Mouse (Mus musculus): ENCODE measurements around the gene Rnf224. TPM values are rescaled to one million over a fixed set of nuclear protein-coding genes. Genes with fewer than 3 reads are reported as not detected.

The Rnf224 gene
- polyA plus RNA-seq, 1 experiment = 0.06 TPM

- Histone ChIP-seq H3K27me3 (replicated peaks; ENCODE audit: control insufficient read depth, insufficient read depth, low read length) (no peaks in the 10 kb centered on the region), H3K27ac (ENCODE audit: insufficient read depth, low read depth, low read length) (no peak within 1 kb of the TSS), H3K4me3 (ENCODE audit: insufficient read depth, low read depth, low read length) (no peak within 1 kb of the TSS), H3K36me3 (ENCODE audit: control insufficient read depth, insufficient read depth, low read length) (no peaks in the 10 kb centered on the region), H3K4me1 (ENCODE audit: control insufficient read depth, insufficient read depth, low read length) (peaks cover 7% of the 10 kb centered on the region)
- TF ChIP-seq CTCF (conservative IDR thresholded peaks at IDR 0.05; ENCODE audit: insufficient read depth, insufficient read length, low read depth, low read length) (no peak), POLR2A (IDR thresholded peaks at IDR 0.05; ENCODE audit: low read depth, low read length) (no peak)
- no peak for DNase-seq
Measured at GRCm38 (mm10) chr2:25218445-25218844, 18.1 kb downstream of the Rnf224 start, which contains the start of gene Fam166a. TSS of gene Fam166a (plus strand) at chr2:25218745.

DNA sequence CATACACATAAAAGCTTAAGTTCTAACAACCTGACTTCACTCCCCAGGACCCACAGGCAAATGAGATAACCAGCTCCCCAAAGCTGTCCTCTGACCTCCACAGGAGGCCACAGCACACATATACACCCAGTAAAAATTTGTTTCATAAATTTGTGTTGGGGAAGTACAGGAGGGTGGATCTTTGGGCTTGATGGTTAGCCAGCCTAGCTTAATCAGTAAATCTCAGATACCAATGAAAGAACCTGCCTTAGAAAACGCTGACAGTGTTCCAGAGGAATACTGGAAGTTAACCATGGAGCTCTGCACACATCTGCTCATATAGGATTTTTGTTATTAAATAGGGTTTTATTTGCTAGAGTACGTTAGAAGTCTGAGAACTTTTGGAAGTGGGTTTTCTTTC, 18.9 kb downstream of the Rnf224 start:
- DNase-seq = peak; percentile 71
- H3K36me3 ChIP-seq (ENCODE audit: control insufficient read depth, insufficient read depth, low read length) = no peaks in the 10 kb centered on the region
- TF ChIP-seq CTCF (conservative IDR thresholded peaks at IDR 0.05; ENCODE audit: insufficient read depth, insufficient read length, low read depth, low read length) (no peak), POLR2A (IDR thresholded peaks at IDR 0.05; ENCODE audit: low read depth, low read length) (no peak)
- H3K27ac ChIP-seq (ENCODE audit: insufficient read depth, low read depth, low read length) = no peak overlapping the region
- peaks cover 7% of the 10 kb centered on the region for H3K4me1 ChIP-seq (ENCODE audit: control insufficient read depth, insufficient read depth, low read length)
- H3K4me3 ChIP-seq (ENCODE audit: insufficient read depth, low read depth, low read length) = no peak overlapping the region
- no peaks in the 10 kb centered on the region for H3K27me3 ChIP-seq (replicated peaks; ENCODE audit: control insufficient read depth, insufficient read depth, low read length)
- 42% methylated on average over 2 of the region's 2 CpGs for WGBS

DNA sequence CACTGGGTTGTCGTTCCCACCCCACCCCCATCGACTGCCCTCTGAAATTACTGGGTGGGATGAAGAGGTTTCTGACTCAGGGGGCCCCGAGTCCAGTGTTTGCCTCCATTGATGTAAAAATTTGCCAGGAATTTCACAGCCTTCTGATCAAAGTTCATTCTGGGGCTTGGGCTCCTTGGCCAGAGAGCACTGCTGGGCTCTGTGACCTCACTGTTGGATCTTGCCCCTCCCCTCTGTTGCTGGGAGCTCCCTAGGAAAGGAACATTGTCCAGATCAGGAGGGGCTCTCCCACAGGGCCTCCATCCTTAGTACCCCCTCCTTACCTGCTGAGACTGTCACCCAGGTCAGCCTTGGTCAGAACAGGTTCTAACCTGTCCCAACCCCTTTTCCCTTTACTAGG, 22.1 kb downstream of the Rnf224 start, which contains the start of gene Stpg3:
Stpg3 (minus strand) TSS at position 194 of the 400 bp plus-strand sequence.
- DNase-seq = peak; percentile 84
- TF ChIP-seq POLR2A (IDR thresholded peaks at IDR 0.05; ENCODE audit: low read depth, low read length) (no peak), CTCF (conservative IDR thresholded peaks at IDR 0.05; ENCODE audit: insufficient read depth, insufficient read length, low read depth, low read length) (no peak)
- peaks cover 22% of the 10 kb centered on the region for H3K4me1 ChIP-seq (ENCODE audit: control insufficient read depth, insufficient read depth, low read length)
- no peaks in the 10 kb centered on the region for H3K36me3 ChIP-seq (ENCODE audit: control insufficient read depth, insufficient read depth, low read length)
- no peak within 1 kb of the TSS for H3K4me3 ChIP-seq (ENCODE audit: insufficient read depth, low read depth, low read length)
- no peaks in the 10 kb centered on the region for H3K27me3 ChIP-seq (replicated peaks; ENCODE audit: control insufficient read depth, insufficient read depth, low read length)
- 42% methylated on average over 3 of the region's 3 CpGs for WGBS
- H3K27ac ChIP-seq (ENCODE audit: insufficient read depth, low read depth, low read length) = peak within 1 kb of the TSS; percentile 3; the same call in 1 of the 2 replicates

DNA sequence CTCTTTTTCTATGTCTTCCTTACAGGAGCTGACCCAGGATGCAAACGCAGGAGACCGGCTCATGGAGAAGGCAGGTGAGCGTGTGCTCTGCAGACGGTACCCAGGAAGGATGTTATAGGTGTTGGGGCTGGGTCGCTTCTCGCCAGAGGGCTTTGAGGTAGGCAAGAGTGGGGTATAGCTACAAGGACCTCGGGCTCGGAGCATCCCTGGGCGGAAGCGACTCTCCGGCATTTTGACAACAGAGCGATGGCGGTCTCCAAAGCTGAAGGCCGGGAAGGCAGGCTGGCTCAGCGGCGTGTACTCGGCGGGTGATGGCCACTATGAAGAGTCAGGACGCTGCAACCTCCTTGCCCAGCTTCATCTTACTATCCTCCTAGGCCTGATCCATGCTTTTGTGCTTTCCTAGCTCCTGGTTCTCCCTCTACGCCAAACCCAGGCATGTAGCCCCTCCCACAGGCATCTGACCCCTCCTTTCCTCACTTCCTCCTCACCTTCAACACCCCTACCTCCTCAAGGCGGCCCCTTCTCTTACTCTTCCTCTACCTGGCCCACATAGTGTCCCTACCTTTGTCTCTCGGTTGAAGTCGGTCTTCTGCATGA, 23.2 kb downstream of the Rnf224 start:
- Histone ChIP-seq H3K4me1 (ENCODE audit: control insufficient read depth, insufficient read depth, low read length) (peaks cover 22% of the 10 kb centered on the region), H3K27me3 (replicated peaks; ENCODE audit: control insufficient read depth, insufficient read depth, low read length) (no peaks in the 10 kb centered on the region), H3K36me3 (ENCODE audit: control insufficient read depth, insufficient read depth, low read length) (no peaks in the 10 kb centered on the region), H3K27ac (ENCODE audit: insufficient read depth, low read depth, low read length) (no peak overlapping the region), H3K4me3 (ENCODE audit: insufficient read depth, low read depth, low read length) (no peak overlapping the region)
- 74% methylated on average over 23 of the region's 23 CpGs for WGBS
- no peak for TF ChIP-seq CTCF (conservative IDR thresholded peaks at IDR 0.05; ENCODE audit: insufficient read depth, insufficient read length, low read depth, low read length)
- TF ChIP-seq POLR2A (IDR thresholded peaks at IDR 0.05; ENCODE audit: low read depth, low read length) = no peak
- no peak for DNase-seq

- H3K27me3 ChIP-seq (replicated peaks; ENCODE audit: control insufficient read depth, insufficient read depth, low read length) = no peaks in the 10 kb centered on the region
- WGBS = under 1% methylated on average over 44 of the region's 44 CpGs
- peak within 1 kb of the TSS; percentile 95 for H3K4me3 ChIP-seq (ENCODE audit: insufficient read depth, low read depth, low read length)
- H3K27ac ChIP-seq (ENCODE audit: insufficient read depth, low read depth, low read length) = peak within 1 kb of the TSS; percentile 92
- DNase-seq = peak; percentile 95
- peaks cover 31% of the 10 kb centered on the region for H3K4me1 ChIP-seq (ENCODE audit: control insufficient read depth, insufficient read depth, low read length)
- TF ChIP-seq POLR2A (IDR thresholded peaks at IDR 0.05; ENCODE audit: low read depth, low read length) (peak; percentile 43), CTCF (conservative IDR thresholded peaks at IDR 0.05; ENCODE audit: insufficient read depth, insufficient read length, low read depth, low read length) (no peak)
- no peaks in the 10 kb centered on the region for H3K36me3 ChIP-seq (ENCODE audit: control insufficient read depth, insufficient read depth, low read length)
Measured at GRCm38 (mm10) chr2:25211121-25211670, 25.4 kb downstream of the Rnf224 start, which contains the start of gene Nelfb. TSS of gene Nelfb (minus strand) at chr2:25211489.

GRCm38 (mm10) chr2:25210686-25211085, 25.9 kb downstream of the Rnf224 start:
- DNase-seq = no peak
- H3K4me1 ChIP-seq (ENCODE audit: control insufficient read depth, insufficient read depth, low read length) = peaks cover 31% of the 10 kb centered on the region
- H3K27me3 ChIP-seq (replicated peaks; ENCODE audit: control insufficient read depth, insufficient read depth, low read length) = no peaks in the 10 kb centered on the region
- no peak for TF ChIP-seq CTCF (conservative IDR thresholded peaks at IDR 0.05; ENCODE audit: insufficient read depth, insufficient read length, low read depth, low read length)
- no peak for TF ChIP-seq POLR2A (IDR thresholded peaks at IDR 0.05; ENCODE audit: low read depth, low read length)
- peak overlapping the region; percentile 92 for H3K27ac ChIP-seq (ENCODE audit: insufficient read depth, low read depth, low read length)
- H3K36me3 ChIP-seq (ENCODE audit: control insufficient read depth, insufficient read depth, low read length) = no peaks in the 10 kb centered on the region
- peak overlapping the region; percentile 95 for H3K4me3 ChIP-seq (ENCODE audit: insufficient read depth, low read depth, low read length)
- WGBS = under 1% methylated on average over 24 of the region's 24 CpGs

DNA sequence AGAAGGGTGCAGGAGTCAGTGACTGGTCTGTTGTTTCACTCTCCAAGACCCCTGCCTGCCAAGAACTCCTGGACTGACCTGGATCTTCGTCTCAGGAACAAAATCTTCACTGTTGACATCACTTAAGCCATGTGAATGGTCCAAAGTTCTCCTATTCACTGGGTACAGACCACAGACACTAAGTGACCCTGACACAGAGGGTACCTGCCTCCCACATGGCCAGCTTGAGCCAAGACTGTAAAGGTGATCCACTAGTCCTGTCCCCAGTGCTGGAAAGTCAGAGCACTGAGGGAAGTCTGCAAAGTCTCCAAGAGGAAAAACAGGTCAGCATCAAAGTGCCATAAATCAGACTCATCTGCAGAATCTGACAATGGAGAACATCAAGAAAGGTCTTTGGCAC, 29.0 kb downstream of the Rnf224 start:
- peak; percentile 55 for DNase-seq
- no peak for TF ChIP-seq POLR2A (IDR thresholded peaks at IDR 0.05; ENCODE audit: low read depth, low read length)
- TF ChIP-seq CTCF (conservative IDR thresholded peaks at IDR 0.05; ENCODE audit: insufficient read depth, insufficient read length, low read depth, low read length) = no peak
- 44% methylated on average over 1 of the region's 1 CpGs for WGBS

More for the DNA sequence above, 29.0 kb downstream of the Rnf224 start:
- H3K27me3 ChIP-seq (replicated peaks; ENCODE audit: control insufficient read depth, insufficient read depth, low read length) = no peaks in the 10 kb centered on the region
- H3K27ac ChIP-seq (ENCODE audit: insufficient read depth, low read depth, low read length) = no peak overlapping the region
- H3K4me3 ChIP-seq (ENCODE audit: insufficient read depth, low read depth, low read length) = no peak overlapping the region
- H3K36me3 ChIP-seq (ENCODE audit: control insufficient read depth, insufficient read depth, low read length) = peaks cover 4% of the 10 kb centered on the region; the same call in 1 of the 2 replicates
- H3K4me1 ChIP-seq (ENCODE audit: control insufficient read depth, insufficient read depth, low read length) = peaks cover 24% of the 10 kb centered on the region; the same call in 1 of the 2 replicates

Measured in kidney, adult 2 months (tissue).